Comparison of ENCODE assay signal across 8 mouse cellular contexts in genomic region chr12:24707480-24707802, GRCm38 (mm10). TPM values are rescaled to one million over a fixed set of nuclear protein-coding genes. Genes with fewer than 3 reads are reported as not detected.
DNase-seq lines count a peak whose midpoint lies in the region; ATAC-seq and TF ChIP-seq lines count a peak whose summit lies in the region.

No protein-coding gene starts in this region.

- no peak overlapping the region for H3K27ac ChIP-seq in forebrain, embryonic 13.5 days
- H3K27ac ChIP-seq in liver, embryonic 16.5 days (ENCODE audit: low read length) = peak overlapping the region; percentile 89

- peak overlapping the region; percentile 92 for H3K9ac ChIP-seq in forebrain, embryonic 13.5 days
- peak overlapping the region; percentile 94 for H3K9ac ChIP-seq in liver, embryonic 16.5 days (ENCODE audit: low read depth, low read length)

- peak overlapping the region; percentile 78 for H3K4me2 ChIP-seq in forebrain, embryonic 13.5 days
- peak overlapping the region; percentile 56 for H3K4me2 ChIP-seq in liver, embryonic 16.5 days (ENCODE audit: low read depth, low read length)

- H3K9me3 ChIP-seq in erythroblast, embryonic 14.5 days (ENCODE audit: control insufficient read depth, low read length) = no peaks in the 10 kb centered on the region
- no peaks in the 10 kb centered on the region for H3K9me3 ChIP-seq in E14TG2a.4 (ENCODE audit: low read length)
- no peaks in the 10 kb centered on the region for H3K9me3 ChIP-seq in forebrain, embryonic 13.5 days (replicated peaks)
- no peaks in the 10 kb centered on the region for H3K9me3 ChIP-seq in liver, embryonic 16.5 days (replicated peaks; ENCODE audit: control insufficient read depth, low read length)

- ATAC-seq in erythroblast, adult 5-6 weeks (replicated peaks; ENCODE audit: low FRiP score, poor library complexity, severe bottlenecking) = no peak
- no peak; the same call in 1 of the 2 replicates for ATAC-seq in forebrain, embryonic 13.5 days
- no peak for ATAC-seq in liver, embryonic 16.5 days (ENCODE audit: low read depth)

- WGBS in forebrain, embryonic 13.5 days = under 1% methylated on average over 9 of the region's 9 CpGs
- WGBS in liver, embryonic 16.5 days (ENCODE audit: insufficient replicate concordance) = under 1% methylated on average over 9 of the region's 9 CpGs

- H3K27me3 ChIP-seq in erythroblast, embryonic 14.5 days (ENCODE audit: control insufficient read depth) = no peaks in the 10 kb centered on the region
- no peaks in the 10 kb centered on the region for H3K27me3 ChIP-seq in E14TG2a.4 (ENCODE audit: insufficient read depth, low read length)
- H3K27me3 ChIP-seq in forebrain, embryonic 13.5 days = no peaks in the 10 kb centered on the region
- no peaks in the 10 kb centered on the region for H3K27me3 ChIP-seq in liver, embryonic 16.5 days (ENCODE audit: control insufficient read depth, insufficient read depth, low read depth, low read length)

- no peak for TF ChIP-seq CTCF in E14TG2a.4 (conservative IDR thresholded peaks at IDR 0.05; ENCODE audit: low read length)

- no peak for DNase-seq in right cerebral cortex, adult 18-20 months
- no peak for DNase-seq in frontal cortex, postnatal 25 days (ENCODE audit: low spot score in 2 of 2)
- DNase-seq in cerebellum, adult 8-10 months = no peak

- peaks cover 72% of the 10 kb centered on the region for H3K4me1 ChIP-seq in erythroblast, embryonic 14.5 days (ENCODE audit: control insufficient read depth)
- H3K4me1 ChIP-seq in E14TG2a.4 (replicated peaks; ENCODE audit: low read depth, low read length) = peaks cover 78% of the 10 kb centered on the region
- peaks cover 53% of the 10 kb centered on the region for H3K4me1 ChIP-seq in forebrain, embryonic 13.5 days
- peaks cover 63% of the 10 kb centered on the region for H3K4me1 ChIP-seq in liver, embryonic 16.5 days (ENCODE audit: control insufficient read depth, low read depth, low read length)

- peak overlapping the region; percentile 100 for H3K4me3 ChIP-seq in erythroblast, embryonic 14.5 days (replicated peaks)
- peak overlapping the region; percentile 99 for H3K4me3 ChIP-seq in E14TG2a.4 (replicated peaks; ENCODE audit: low read length)
- peak overlapping the region; percentile 88 for H3K4me3 ChIP-seq in forebrain, embryonic 13.5 days
- H3K4me3 ChIP-seq in liver, embryonic 16.5 days (ENCODE audit: low read depth, low read length) = peak overlapping the region; percentile 97

- H3K36me3 ChIP-seq in erythroblast, embryonic 14.5 days (ENCODE audit: control insufficient read depth) = peaks cover 77% of the 10 kb centered on the region
- H3K36me3 ChIP-seq in E14TG2a.4 (ENCODE audit: insufficient read depth, low read length) = peaks cover 51% of the 10 kb centered on the region
- H3K36me3 ChIP-seq in forebrain, embryonic 13.5 days (ENCODE audit: poor library complexity, severe bottlenecking) = peaks cover 20% of the 10 kb centered on the region
- H3K36me3 ChIP-seq in liver, embryonic 16.5 days (ENCODE audit: control insufficient read depth, insufficient read depth) = peaks cover 29% of the 10 kb centered on the region

RNA-seq across cellular contexts. Expression of gene Rrm2, which starts 0.6 kb away (rescaled TPM):
- polyA plus RNA-seq in erythroblast, embryonic 14.5 days (2012) = 77.0 and 84.2 TPM in 2 replicates
- 113 and 145 TPM in 2 replicates for total RNA-seq in erythroblast, adult 5-6 weeks (2015; ENCODE audit: low replicate concordance)
- 150 and 198 TPM in 2 replicates for total RNA-seq in erythroblast, adult 5-6 weeks (2017; ENCODE audit: low replicate concordance)
- polyA plus RNA-seq in forebrain, embryonic 13.5 days (2015; fragmentation: Nextera tagmentation; extraction: Ambion mirVana) = 405 and 421 TPM in 2 replicates
- 418 and 451 TPM in 2 replicates for polyA plus RNA-seq in liver, embryonic 16.5 days (2015; fragmentation: Nextera tagmentation; extraction: Ambion mirVana)

RNA-seq across cellular contexts. Expression of gene Cys1, which starts 25.8 kb away (rescaled TPM):
- polyA plus RNA-seq in erythroblast, embryonic 14.5 days (2012) = not detected in 2 replicates
- total RNA-seq in erythroblast, adult 5-6 weeks (2015; ENCODE audit: low replicate concordance) = not detected in 2 replicates
- total RNA-seq in erythroblast, adult 5-6 weeks (2017; ENCODE audit: low replicate concordance) = not detected in 2 replicates
- polyA plus RNA-seq in forebrain, embryonic 13.5 days (2015; fragmentation: Nextera tagmentation; extraction: Ambion mirVana) = 0.45 and 0.58 TPM in 2 replicates
- polyA plus RNA-seq in liver, embryonic 16.5 days (2015; fragmentation: Nextera tagmentation; extraction: Ambion mirVana) = 0.37 and 0.67 TPM in 2 replicates

RNA-seq across cellular contexts. Expression of gene Klf11, which starts 56.4 kb away (rescaled TPM):
- polyA plus RNA-seq in erythroblast, embryonic 14.5 days (2012) = 13.4 and 13.7 TPM in 2 replicates
- total RNA-seq in erythroblast, adult 5-6 weeks (2015; ENCODE audit: low replicate concordance) = 4.8 and 7.9 TPM in 2 replicates
- 11.8 and 14.8 TPM in 2 replicates for total RNA-seq in erythroblast, adult 5-6 weeks (2017; ENCODE audit: low replicate concordance)
- polyA plus RNA-seq in forebrain, embryonic 13.5 days (2015; fragmentation: Nextera tagmentation; extraction: Ambion mirVana) = 11.2 and 13.1 TPM in 2 replicates
- 9.3 and 9.7 TPM in 2 replicates for polyA plus RNA-seq in liver, embryonic 16.5 days (2015; fragmentation: Nextera tagmentation; extraction: Ambion mirVana)
